Mouse (Mus musculus) adrenal gland, adult (tissue): ENCODE measurements around the gene Klc4.

ENCODE experiments used
- DNase-seq, 2 experiments: peaks; one replicate each; pipeline ENCODE4 v3.0.0; 2022 to 2023; ENCODE audit warnings: low spot score in 1 of 2; ENCODE audit not compliant: inconsistent age in 2 of 2

Gene Klc4

DNA sequence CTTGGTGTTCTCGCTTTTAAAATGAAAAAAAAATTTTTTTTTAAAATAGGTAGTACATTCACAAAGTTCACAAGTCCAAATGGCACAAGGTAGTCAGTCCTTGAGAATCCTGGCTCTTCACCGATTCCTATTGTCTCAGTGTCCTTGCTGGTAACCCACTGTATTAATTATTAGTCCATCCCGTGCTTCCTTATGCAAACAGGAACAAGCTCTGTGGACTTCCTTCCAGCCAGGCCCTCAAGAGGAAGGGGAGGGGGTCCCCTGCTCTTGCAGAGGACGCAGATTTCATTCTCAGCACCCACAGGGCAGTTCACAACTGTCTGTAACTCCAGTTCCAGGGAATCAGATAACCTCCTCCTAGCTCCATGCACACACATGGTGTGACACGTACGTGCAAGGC, 10.2 kb upstream of the Klc4 start:
- no peak for DNase-seq

GRCm38 (mm10) chr17:46651755-46652547, 6.1 kb upstream of the Klc4 start:
- DNase-seq: no peak

- peak in 1 of 2 experiments; percentile 54 for DNase-seq
Measured at GRCm38 (mm10) chr17:46651292-46651691, 5.5 kb upstream of the Klc4 start.

GRCm38 (mm10) chr17:46650232-46651031, 4.6 kb upstream of the Klc4 start, which contains the start of gene Cul7:
Gene Cul7 (plus strand): TSS chr17:46650337.
- peak; percentile 95 to 96 for DNase-seq

DNA sequence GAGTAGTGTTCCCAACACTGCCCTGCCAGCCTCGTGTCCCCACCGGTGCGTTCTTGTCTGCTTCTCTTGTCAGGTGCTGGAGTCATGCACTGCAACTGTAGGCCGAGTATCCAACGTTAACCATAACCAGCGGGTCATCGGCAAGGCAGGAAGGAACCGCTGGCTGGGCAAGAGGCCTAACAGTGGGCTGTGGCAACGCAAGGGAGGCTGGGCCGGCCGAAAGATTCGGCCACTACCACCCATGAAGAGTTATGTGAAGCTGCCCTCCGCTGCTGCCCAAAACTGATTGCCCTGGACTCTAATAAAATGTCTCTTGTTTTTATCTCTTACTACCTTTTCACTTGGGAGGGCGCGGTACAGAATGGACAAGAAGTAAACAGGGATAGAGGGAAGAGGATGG, 4.0 kb upstream of the Klc4 start:
- no peak for DNase-seq

DNA sequence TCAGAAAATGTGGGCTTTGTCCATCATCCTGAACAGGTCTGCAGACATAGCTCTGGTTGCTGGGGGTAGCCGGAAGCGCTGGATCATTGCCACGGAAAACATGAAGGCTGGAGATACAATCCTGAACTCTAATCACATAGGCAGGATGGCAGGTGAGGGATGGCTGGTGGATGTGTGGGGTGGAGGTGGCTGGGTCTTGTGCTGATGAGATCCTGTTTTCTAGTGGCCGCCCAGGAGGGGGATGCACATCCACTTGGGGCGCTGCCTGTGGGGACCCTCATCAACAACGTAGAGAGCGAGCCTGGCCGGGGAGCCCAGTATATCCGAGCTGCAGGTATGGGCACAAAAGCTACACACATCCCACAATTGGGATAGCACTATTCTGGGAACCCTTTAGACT, 2.6 kb upstream of the Klc4 start:
- no peak for DNase-seq

DNA sequence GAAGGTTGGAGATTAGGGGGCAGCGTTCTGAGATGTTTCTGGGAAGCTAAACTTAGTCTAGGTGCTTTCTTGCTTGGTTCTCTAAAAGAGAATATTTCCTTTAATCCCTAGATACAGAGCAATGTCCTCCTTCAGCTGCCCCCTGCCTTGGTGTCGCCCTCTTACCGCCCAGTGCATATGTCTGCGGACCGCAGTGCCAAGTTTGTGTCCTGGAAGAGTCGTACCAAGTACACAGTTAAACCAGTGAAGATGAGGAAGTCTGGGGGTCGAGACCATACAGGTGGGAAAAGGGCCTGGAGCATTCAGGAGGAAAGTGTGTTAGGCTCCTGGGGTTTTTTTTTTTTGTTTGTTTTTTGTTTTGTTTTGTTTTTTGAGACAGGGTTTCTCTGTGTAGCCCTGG, 1.5 kb upstream of the Klc4 start:
- no peak for DNase-seq

GRCm38 (mm10) chr17:46646322-46646662, 470 bp upstream of the Klc4 start:
- no peak for DNase-seq

GRCm38 (mm10) chr17:46644916-46645475, 826 bp downstream of the Klc4 start:
- DNase-seq: peak; percentile 80 to 89

GRCm38 (mm10) chr17:46644152-46644805, 1.5 kb downstream of the Klc4 start:
- peak in 1 of 2 experiments; percentile 54 for DNase-seq

DNA sequence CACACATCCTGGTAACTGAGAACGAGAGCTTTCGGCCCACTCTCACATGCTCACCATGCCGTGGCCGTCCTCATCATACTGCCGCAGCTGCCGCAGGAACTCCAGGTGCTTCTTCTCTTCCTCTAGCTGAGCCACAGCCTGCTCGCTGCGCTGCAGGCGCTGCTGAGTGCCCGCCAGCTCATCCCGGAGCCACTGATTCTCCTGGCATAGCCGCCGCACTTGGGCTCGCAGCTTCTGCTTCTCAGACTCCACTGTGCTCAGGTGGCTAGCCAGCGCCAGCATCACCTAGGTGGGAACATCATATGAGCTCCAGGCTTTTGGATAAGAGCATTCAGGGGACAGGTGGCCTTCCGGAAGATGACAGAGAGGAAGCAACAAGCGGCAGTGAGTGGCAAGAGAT, 3.8 kb downstream of the Klc4 start:
- no peak for DNase-seq

DNA sequence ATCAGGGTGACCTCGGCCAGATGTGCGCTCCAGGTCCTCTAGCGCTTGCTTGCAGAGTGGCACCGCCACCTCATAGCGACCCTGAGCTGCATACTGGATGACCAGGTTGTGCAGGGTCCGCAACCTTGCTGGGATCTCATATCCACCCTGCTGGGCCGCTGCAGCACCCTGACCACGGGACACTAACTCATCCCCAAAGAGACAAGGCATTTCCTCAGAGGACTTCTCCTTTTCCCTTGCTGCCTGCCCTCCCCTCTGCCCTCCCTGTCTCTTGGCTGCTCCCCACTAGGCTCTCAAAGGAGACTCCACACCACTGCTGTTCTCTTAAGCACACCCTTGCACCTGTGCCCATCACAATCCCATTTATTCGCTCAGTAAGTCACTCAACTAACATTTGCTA, 5.9 kb downstream of the Klc4 start:
- no peak for DNase-seq

GRCm38 (mm10) chr17:46636831-46637523, 8.8 kb downstream of the Klc4 start:
- DNase-seq: peak; percentile 53 to 90

- DNase-seq: peak in 1 of 2 experiments; percentile 60
Measured at GRCm38 (mm10) chr17:46629685-46630441, 16.0 kb downstream of the Klc4 start.

DNA sequence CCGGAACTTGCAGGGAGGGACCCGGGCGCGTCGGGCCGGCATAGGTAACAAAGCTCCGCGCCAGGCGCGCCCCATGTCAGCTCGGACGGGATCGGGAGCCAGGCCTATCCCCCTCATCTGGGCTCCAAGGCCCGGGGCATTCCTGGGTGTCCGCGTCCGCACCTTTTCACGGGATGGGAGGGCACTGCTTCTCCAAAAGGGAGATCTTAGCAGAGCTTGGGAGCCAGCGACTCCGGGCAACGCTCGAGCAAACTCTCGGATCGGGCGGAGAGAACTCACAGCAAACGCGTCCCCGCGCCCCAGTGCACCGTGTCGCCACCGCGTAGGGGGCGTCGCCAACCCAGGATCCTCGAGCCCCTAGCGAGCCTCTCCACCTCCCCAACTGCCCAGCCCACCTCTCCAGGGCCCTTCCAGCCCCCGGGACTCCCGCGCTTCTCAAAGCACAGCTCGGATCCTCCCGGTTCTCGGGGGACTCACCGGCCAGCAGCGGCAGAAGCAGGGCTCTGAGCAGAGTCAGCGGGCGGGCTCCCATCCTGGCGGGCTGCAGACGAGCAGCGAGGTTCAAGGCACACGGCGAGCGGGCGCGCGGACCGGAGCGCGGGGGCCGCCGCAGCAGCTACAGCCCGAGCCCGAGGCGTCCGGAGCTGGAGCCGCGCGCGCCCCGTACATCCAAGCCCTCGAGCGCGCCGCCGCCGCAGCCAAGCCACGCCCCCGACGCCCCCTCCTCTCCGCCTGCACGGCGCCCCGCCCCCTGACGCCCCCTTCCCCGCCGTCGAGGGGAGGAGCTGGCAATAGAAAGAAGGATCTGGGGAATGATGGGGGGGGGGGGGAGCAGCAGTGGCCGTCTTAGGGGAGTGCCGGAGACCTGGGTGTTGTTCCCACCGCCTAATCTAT, 16.8 kb downstream of the Klc4 start, which contains the start of gene Ptk7:
Ptk7 (minus strand) TSS at position 714 of the 894 bp plus-strand sequence.
- DNase-seq: peak; percentile 45 to 81

GRCm38 (mm10) chr17:46628471-46628790, 17.4 kb downstream of the Klc4 start:
- peak; percentile 41 to 80 for DNase-seq

DNA sequence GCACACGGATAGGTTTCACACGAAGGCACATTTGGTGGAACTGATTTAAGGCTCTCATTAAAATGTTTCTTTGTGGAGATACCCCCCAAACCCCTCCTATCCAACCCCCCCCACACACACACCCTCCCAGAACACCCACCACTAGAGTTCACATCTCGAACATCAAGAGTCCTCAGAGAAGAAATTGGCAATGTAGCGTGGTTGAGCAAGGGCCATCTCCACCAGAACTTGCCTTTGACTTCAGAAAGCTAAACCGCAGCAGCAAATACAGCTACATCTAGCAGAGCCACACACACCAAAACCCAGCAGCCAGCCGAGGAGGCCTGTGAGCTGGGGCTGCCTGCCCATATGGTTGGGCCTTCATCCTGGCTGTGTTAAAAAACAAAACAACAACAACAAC, 18.4 kb downstream of the Klc4 start:
- DNase-seq: no peak

DNA sequence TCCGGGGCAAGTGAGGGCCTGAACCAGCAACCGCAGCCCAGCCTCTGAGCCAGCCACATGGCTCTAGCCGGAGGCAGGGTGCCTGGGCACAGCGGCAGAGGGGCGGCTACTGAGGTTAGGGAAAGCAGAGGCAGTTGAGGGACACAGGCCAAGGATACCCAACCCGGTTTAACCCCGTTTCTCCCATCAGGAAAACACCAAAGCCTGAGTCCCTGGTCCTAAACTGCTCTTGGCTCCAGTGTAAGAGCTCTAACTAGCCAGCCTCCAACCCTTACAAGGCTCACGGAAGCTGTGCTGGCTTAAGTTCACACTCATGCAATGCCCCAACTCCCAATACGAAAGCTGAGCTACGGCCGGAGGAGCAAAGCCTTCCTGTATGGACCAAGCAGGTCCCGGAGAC, 21.2 kb downstream of the Klc4 start:
- no peak for DNase-seq
